Mouse (Mus musculus) erythroblast, embryonic 14.5 days (primary cell): ENCODE data around the gene Snx10. TPM values are rescaled to one million over a fixed set of nuclear protein-coding genes. Genes with fewer than 3 reads are reported as not detected.

Experiments
- H3K27me3 ChIP-seq: 2 replicates; pipeline ENCODE4 v1.6.1; 2012; ENCODE audit warnings: inconsistent platforms; ENCODE audit not compliant: control insufficient read depth
- H3K36me3 ChIP-seq: 2 replicates; pipeline ENCODE4 v1.6.1; 2012; ENCODE audit warnings: mild to moderate bottlenecking, inconsistent platforms; ENCODE audit not compliant: control insufficient read depth
- H3K4me1 ChIP-seq: 2 replicates; pipeline ENCODE4 v1.6.1; 2012; ENCODE audit warnings: inconsistent platforms; ENCODE audit not compliant: control insufficient read depth
- H3K4me3 ChIP-seq: replicated peaks from 2 replicates; pipeline ENCODE3; 2012; ENCODE audit warnings: moderate library complexity, mild to moderate bottlenecking, inconsistent platforms
- H3K9me3 ChIP-seq: 2 replicates; pipeline ENCODE4 v1.6.1; 2012; ENCODE audit warnings: low read length, inconsistent platforms, mixed read lengths; ENCODE audit not compliant: control insufficient read depth
- GATA1 ChIP-seq: IDR thresholded peaks from 2 replicates; pipeline ENCODE4 v1.6.1; 2012; ENCODE audit warnings: low read length, inconsistent platforms, mixed read lengths
- TAL1 ChIP-seq: IDR thresholded peaks from 3 replicates; pipeline ENCODE4 v1.6.1; 2012; ENCODE audit warnings: low read length, inconsistent platforms, mixed read lengths
- polyA plus RNA-seq: library from polyadenylated mRNA; stranded (reverse); fragments of >175 nt; gene quantifications from 2 replicates; pipeline ENCODE4 v1.2.3, GENCODE M21; 2012

Snx10 gene
- polyA plus RNA-seq, 1 experiment = not detected

GRCm38 (mm10) chr6:51573136-51573535 is 49.4 kb downstream of the Snx10 start:
- Histone ChIP-seq H3K4me3 (no peak overlapping the region), H3K36me3 (no peaks in the 10 kb centered on the region), H3K9me3 (no peaks in the 10 kb centered on the region), H3K27me3 (no peaks in the 10 kb centered on the region), H3K4me1 (no peaks in the 10 kb centered on the region)
- no peak for TF ChIP-seq GATA1
- no peak for TF ChIP-seq TAL1

GRCm38 (mm10) chr6:51574132-51574531 is 50.4 kb downstream of the Snx10 start:
- TF ChIP-seq TAL1 (no peak), GATA1 (no peak)
- H3K36me3 ChIP-seq = no peaks in the 10 kb centered on the region
- H3K9me3 ChIP-seq = no peaks in the 10 kb centered on the region
- H3K4me3 ChIP-seq = no peak overlapping the region
- H3K27me3 ChIP-seq = no peaks in the 10 kb centered on the region
- no peaks in the 10 kb centered on the region for H3K4me1 ChIP-seq

GRCm38 (mm10) chr6:51578415-51578814 is 54.7 kb downstream of the Snx10 start:
- no peak for TF ChIP-seq TAL1
- no peak for TF ChIP-seq GATA1
- Histone ChIP-seq H3K4me3 (no peak overlapping the region), H3K36me3 (no peaks in the 10 kb centered on the region), H3K9me3 (no peaks in the 10 kb centered on the region), H3K4me1 (no peaks in the 10 kb centered on the region), H3K27me3 (no peaks in the 10 kb centered on the region)

GRCm38 (mm10) chr6:51580040-51580680 is 56.5 kb downstream of the Snx10 start:
- TF ChIP-seq GATA1 (no peak), TAL1 (no peak)
- no peaks in the 10 kb centered on the region for H3K4me1 ChIP-seq
- no peak overlapping the region for H3K4me3 ChIP-seq
- H3K27me3 ChIP-seq = no peaks in the 10 kb centered on the region
- H3K9me3 ChIP-seq = no peaks in the 10 kb centered on the region
- no peaks in the 10 kb centered on the region for H3K36me3 ChIP-seq

DNA sequence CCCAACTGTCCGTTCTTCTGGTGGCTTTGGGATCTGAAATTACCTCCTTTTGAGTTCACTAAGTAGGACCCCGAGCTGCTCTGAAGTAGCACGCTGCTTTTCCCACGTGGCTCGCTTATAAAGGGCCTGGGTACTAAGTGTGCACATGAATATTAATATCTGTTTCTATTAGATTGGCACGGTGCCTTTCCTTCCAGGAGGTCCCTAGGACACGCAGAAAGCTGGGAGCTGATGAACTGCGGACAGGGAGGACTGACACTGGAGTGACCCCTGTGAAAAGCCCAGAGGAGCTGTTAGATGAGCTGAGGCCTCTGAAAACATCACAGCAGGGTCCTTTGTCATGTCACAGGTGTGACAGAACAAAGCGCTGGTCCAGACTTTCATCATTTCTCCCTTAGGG is 57.7 kb downstream of the Snx10 start:
- TF ChIP-seq TAL1 = no peak
- TF ChIP-seq GATA1 = no peak
- Histone ChIP-seq H3K9me3 (no peaks in the 10 kb centered on the region), H3K4me3 (no peak overlapping the region), H3K36me3 (no peaks in the 10 kb centered on the region), H3K27me3 (no peaks in the 10 kb centered on the region), H3K4me1 (no peaks in the 10 kb centered on the region)

DNA sequence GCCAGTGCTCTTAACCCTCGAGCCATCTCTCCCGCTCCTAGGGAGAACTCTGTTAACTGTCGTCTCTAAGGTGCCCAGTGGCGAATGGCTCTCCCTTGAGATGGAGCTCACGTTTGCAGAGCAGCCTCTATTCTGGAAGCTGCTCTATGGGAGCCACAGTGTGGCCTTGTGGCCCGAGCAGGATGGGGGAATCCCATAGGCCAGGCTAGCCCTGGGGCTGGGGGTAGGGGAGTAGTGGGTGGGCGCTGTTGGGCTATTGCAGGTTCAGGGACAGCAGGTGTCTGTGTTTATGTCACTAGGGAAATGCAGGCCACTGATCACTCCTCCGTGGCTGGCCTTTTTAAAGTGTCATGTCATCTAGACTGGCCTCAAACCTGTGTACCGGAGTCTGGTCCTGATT is 58.4 kb downstream of the Snx10 start:
- H3K9me3 ChIP-seq = no peaks in the 10 kb centered on the region
- H3K4me3 ChIP-seq = no peak overlapping the region
- no peaks in the 10 kb centered on the region for H3K4me1 ChIP-seq
- TF ChIP-seq TAL1 = no peak
- TF ChIP-seq GATA1 = no peak
- no peaks in the 10 kb centered on the region for H3K36me3 ChIP-seq
- no peaks in the 10 kb centered on the region for H3K27me3 ChIP-seq

- Histone ChIP-seq H3K4me1 (no peaks in the 10 kb centered on the region), H3K27me3 (no peaks in the 10 kb centered on the region), H3K4me3 (no peak overlapping the region), H3K36me3 (no peaks in the 10 kb centered on the region), H3K9me3 (no peaks in the 10 kb centered on the region)
- TF ChIP-seq GATA1 (no peak), TAL1 (no peak)
These were observed 62.3 kb downstream of the Snx10 start for GRCm38 (mm10) chr6:51585980-51586379.

GRCm38 (mm10) chr6:51587266-51587665 is 63.6 kb downstream of the Snx10 start:
- H3K4me3 ChIP-seq = no peak overlapping the region
- peaks cover under 1% of the 10 kb centered on the region; the same call in 1 of the 2 replicates for H3K4me1 ChIP-seq
- TF ChIP-seq GATA1 (no peak), TAL1 (no peak)
- peaks cover 3% of the 10 kb centered on the region for H3K27me3 ChIP-seq
- no peaks in the 10 kb centered on the region for H3K9me3 ChIP-seq
- no peaks in the 10 kb centered on the region for H3K36me3 ChIP-seq

- no peak for TF ChIP-seq TAL1
- no peak for TF ChIP-seq GATA1
- Histone ChIP-seq H3K27me3 (peaks cover 10% of the 10 kb centered on the region), H3K36me3 (no peaks in the 10 kb centered on the region), H3K4me3 (no peak overlapping the region), H3K4me1 (peaks cover 4% of the 10 kb centered on the region; the same call in 1 of the 2 replicates), H3K9me3 (no peaks in the 10 kb centered on the region)
These were observed 67.6 kb downstream of the Snx10 start for GRCm38 (mm10) chr6:51591264-51591663.

DNA sequence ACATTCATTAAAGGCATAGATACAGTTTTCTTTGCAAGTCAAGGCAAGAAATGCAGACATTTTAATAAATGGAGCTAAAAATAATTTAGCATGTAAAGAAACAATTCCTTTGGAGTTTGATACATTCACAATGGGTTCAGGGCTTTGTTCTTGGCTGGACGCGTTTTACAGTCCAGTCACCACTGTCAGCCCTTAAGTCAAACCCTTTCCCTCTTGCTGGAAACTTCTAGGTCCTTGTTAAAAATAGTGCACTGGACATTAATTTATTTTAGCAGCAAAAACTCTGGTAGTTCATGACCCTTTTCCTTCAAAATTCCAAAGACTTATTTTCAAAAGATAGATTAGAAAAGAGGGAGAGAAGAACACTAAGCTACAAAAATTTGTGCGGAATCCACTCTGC is 68.1 kb downstream of the Snx10 start:
- H3K27me3 ChIP-seq = peaks cover 10% of the 10 kb centered on the region

More for the DNA sequence above, 68.1 kb downstream of the Snx10 start:
- no peaks in the 10 kb centered on the region for H3K36me3 ChIP-seq
- peaks cover 4% of the 10 kb centered on the region; the same call in 1 of the 2 replicates for H3K4me1 ChIP-seq
- no peak for TF ChIP-seq GATA1
- no peak for TF ChIP-seq TAL1
- no peak overlapping the region for H3K4me3 ChIP-seq
- H3K9me3 ChIP-seq = no peaks in the 10 kb centered on the region
